Mouse (Mus musculus) brain, embryonic 14.5 days (tissue): ENCODE measurements around the gene Gm45208. TPM values are rescaled to one million over a fixed set of nuclear protein-coding genes. Genes with fewer than 3 reads are reported as not detected.
"Not testable (repeated sequence)": the region's sequence is repeated elsewhere in the genome, so short reads cannot be mapped to it uniquely, and the experiment has no call there.

ENCODE experiments used
- DNase-seq: peaks from one replicate; pipeline ENCODE4 v3.0.0-alpha.2; 2011; ENCODE audit warnings: low read depth
- CTCF ChIP-seq: fragments of 200-500 bp; IDR thresholded peaks from 2 replicates; pipeline ENCODE4 v1.5.1; 2012; ENCODE audit warnings: inconsistent platforms, mild to moderate bottlenecking, moderate library complexity, borderline replicate concordance; ENCODE audit not compliant: insufficient read depth, insufficient read length; ENCODE audit errors: extremely low read depth
- POLR2A ChIP-seq: fragments of 200-500 bp; IDR thresholded peaks from 2 replicates; pipeline ENCODE4 v1.6.1; 2012; ENCODE audit warnings: mild to moderate bottlenecking, inconsistent platforms, borderline replicate concordance; ENCODE audit not compliant: poor library complexity, insufficient read depth, insufficient read length, severe bottlenecking; ENCODE audit errors: extremely low read depth
- polyA plus RNA-seq: library from polyadenylated mRNA; depleted of rRNA; stranded (reverse); fragments of >200 nt; gene quantifications from 2 replicates; pipeline ENCODE4 v1.2.3, GENCODE M21; 2012

Gene Gm45208
- polyA plus RNA-seq, 1 experiment, result 0.63 TPM

DNA sequence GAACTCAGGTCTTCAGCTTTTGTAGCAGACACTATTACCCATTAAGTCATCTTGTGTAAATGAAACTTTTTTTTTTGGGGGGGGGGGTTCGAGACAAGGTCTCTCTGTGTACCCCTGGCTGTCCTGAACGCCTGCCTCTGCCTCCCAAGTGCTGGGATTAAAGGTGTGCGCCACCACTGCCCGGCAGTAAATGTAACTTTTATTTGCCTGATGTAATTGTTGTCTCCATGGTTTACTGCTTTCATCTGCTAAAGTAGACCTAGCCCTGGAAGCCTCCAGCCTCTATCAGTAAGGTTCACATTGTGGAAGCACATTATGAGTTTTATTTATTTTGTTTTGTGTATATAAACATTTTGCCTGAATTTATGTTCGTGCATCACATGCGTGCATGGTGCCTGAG is 25.5 kb upstream of the Gm45208 start:
- no peak for DNase-seq
- no peak for TF ChIP-seq CTCF
- no peak for TF ChIP-seq POLR2A

DNA sequence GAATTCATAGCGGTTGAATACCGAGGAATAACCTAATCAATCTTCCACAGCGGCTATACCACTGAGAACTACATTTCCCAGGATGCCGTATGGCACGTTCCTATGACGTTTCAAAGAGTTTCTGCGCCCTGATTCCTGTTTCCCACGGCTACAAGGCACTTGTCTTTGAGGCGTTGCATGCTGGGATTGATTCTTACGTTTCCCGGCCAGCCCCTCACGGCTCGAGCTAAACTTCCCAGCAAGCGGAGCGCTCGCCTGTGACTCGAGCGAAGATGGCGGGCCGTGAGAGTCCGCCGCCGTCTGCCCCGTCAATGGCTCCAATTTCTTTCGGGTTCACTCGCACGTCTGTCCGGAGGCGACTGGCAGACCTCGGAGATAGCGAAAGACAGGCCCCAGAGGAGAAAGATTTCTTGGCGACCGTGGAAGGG is 25.1 kb upstream of the Gm45208 start, which contains the start of gene Gpkow:
Gene Gpkow, plus strand, starts transcription at position 178 of the 428 bp plus-strand sequence.
- TF ChIP-seq POLR2A (peak; percentile 17; the same call in 1 of the 2 replicates), CTCF (no peak)

DNA sequence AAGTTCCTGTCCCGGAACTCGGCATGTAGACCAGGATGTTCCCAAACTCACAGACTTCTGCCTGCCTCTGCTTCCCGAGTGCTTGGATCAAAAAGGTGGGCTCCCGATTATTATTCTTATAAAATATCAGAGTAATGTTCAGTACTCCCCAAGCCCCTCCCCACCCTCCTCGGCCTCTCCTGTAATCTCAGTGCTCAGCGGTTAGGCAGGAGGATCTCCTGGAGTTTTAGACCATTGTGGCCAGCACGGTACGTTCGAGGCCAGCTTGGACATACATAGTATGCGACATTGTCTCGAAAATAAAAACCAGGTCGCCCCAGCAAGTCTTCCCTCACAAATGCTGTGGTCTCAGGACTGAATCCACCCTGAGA is 8.3 kb upstream of the Gm45208 start:
- not testable (repeated sequence) for DNase-seq

More for the DNA sequence above, 25.1 kb upstream of the Gm45208 start, which contains the start of gene Gpkow:
- peak; percentile 98 for DNase-seq

DNA sequence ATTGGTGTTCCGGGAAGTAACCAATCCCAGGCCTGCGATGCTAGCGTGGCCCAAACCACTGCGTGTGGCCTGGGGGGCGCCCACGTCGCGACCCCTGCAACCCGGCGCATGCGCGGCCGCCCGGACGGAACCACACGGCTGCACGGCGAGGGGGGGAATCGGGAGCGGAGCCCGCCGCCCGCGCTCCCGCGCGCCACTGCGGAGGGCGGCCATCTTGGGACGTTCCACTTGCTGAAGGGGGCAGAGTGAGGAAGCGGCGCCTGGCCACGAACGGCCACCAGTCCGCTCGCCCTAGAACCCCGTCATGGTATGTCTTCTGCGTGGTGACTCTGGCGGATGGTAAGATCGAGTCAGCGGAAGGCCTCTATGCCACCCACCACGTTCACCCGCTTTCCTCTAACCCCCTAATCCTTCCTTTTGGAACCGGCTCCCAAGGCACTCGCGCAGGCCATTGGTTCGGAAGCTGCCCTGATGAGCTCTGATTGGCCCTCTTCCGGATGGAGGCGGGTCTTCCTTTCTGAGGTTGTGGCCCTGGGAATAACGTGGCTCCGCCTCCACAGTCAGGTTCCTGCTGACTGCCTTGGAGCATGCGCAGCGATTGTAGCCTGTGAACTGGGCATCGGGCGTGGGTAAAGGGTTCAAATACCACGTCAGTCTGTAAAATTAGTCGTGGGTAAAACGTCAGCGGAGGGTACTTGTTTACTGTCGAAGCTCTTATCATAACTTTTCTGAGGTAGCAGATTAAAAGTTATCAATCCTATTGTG is 7.7 kb upstream of the Gm45208 start, which contains the start of gene Wdr45:
Gene Wdr45, plus strand, starts transcription at position 199 of the 765 bp plus-strand sequence.
- DNase-seq, result peak; percentile 98

GRCm38 (mm10) chrX:7716058-7716457 is 6.0 kb upstream of the Gm45208 start:
- not testable (repeated sequence) for DNase-seq

GRCm38 (mm10) chrX:7722282-7722611 is 202 bp downstream of the Gm45208 start:
- TF ChIP-seq POLR2A (no peak), CTCF (no peak)
- no peak for DNase-seq

- TF ChIP-seq CTCF, result no peak
- no peak for TF ChIP-seq POLR2A
- DNase-seq, result no peak
Measured at GRCm38 (mm10) chrX:7722691-7723090, 646 bp downstream of the Gm45208 start.

GRCm38 (mm10) chrX:7724135-7724534 is 2.1 kb downstream of the Gm45208 start:
- no peak for DNase-seq
- no peak for TF ChIP-seq CTCF
- no peak for TF ChIP-seq POLR2A

DNA sequence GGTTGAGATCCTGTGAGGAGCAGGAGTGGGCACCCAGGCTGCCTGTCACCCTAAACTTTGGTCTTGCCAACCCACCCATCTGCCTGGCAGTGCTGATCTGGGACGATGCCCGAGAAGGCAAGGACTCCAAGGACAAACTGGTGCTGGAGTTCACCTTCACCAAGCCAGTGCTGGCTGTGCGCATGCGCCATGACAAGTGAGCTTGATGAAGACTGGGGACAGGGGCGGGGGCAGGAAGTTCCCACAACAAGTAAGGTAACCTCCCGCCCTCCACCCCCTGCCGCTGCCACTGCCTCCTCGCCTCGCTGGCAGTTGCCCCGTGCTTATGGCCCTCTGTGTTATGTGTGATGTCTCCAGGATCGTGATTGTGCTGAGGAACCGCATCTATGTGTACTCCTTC is 3.8 kb downstream of the Gm45208 start:
- DNase-seq, result no peak

DNA sequence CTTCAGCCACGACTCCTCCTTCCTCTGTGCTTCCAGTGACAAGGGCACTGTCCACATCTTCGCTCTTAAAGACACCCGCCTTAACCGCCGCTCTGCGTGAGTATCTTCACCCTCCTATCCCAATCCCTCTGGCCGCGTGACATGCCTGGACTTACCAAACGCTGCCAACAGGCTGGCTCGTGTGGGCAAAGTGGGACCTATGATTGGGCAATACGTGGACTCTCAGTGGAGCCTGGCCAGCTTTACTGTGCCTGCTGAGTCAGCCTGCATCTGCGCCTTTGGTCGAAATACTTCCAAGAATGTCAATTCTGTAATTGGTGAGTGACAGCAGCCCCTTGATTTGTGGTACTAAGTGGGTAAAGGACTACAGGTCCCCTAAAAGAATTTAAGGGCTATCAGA is 5.1 kb downstream of the Gm45208 start:
- no peak for TF ChIP-seq POLR2A
- no peak for TF ChIP-seq CTCF
- no peak for DNase-seq

More for the DNA sequence above, 3.8 kb downstream of the Gm45208 start:
- TF ChIP-seq POLR2A, result no peak
- TF ChIP-seq CTCF, result no peak

GRCm38 (mm10) chrX:7728215-7728921 is 6.3 kb downstream of the Gm45208 start, which contains the start of gene Praf2:
TSS of gene Praf2 (plus strand) at chrX:7728439.
- DNase-seq, result peak; percentile 96
- TF ChIP-seq CTCF (no peak), POLR2A (no peak)

DNA sequence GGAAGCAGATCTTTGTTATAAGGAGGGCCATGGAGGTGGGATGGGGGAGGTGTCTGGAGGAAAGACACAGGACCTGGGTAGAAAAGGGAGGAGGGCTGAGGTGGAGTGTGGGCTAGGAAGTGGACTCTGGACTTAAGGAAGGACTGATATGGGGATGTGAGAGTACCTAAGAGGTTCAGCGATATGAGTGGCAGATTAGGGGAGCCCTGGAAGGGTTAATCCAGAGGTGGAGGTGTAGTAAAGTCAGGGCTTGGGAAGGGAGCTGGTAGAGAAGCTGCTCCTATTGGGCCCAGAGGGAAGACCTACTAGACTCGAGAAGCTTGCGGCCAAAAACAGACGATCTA is 6.8 kb downstream of the Gm45208 start:
- no peak for TF ChIP-seq POLR2A
- DNase-seq, result no peak
